Mouse (Mus musculus) lung, adult 2 months (tissue): ENCODE measurements around the gene Mprip.

Source experiments
- CTCF ChIP-seq: fragments of 200-500 bp; IDR thresholded peaks from 2 replicates; pipeline ENCODE4 v1.5.1; 2011; ENCODE audit warnings: mild to moderate bottlenecking, low read length, control low read depth; ENCODE audit not compliant: insufficient read depth
- POLR2A ChIP-seq: fragments of 200-500 bp; IDR thresholded peaks from 2 replicates; pipeline ENCODE4 v1.6.1; 2011; ENCODE audit warnings: low read depth, mild to moderate bottlenecking, control low read depth, low read length, borderline replicate concordance; ENCODE audit errors: extremely low read depth

GRCm38 (mm10) chr11:59769307-59769706, 108.2 kb downstream of the Mprip start:
- TF ChIP-seq CTCF: no peak
- TF ChIP-seq POLR2A: no peak
